Mouse (Mus musculus) ES-E14 (cell line): ENCODE measurements around the gene Kxd1.

Source experiments
- CHD2 ChIP-seq: IDR thresholded peaks from 2 replicates; pipeline ENCODE4 v1.6.1; 2014; ENCODE audit warnings: mild to moderate bottlenecking, low read depth, low read length, inconsistent platforms
- HCFC1 ChIP-seq: IDR thresholded peaks from 2 replicates; pipeline ENCODE4 v1.6.1; 2012; ENCODE audit warnings: low read length, inconsistent platforms, borderline replicate concordance; ENCODE audit not compliant: insufficient read depth
- MAFK ChIP-seq: IDR thresholded peaks from 2 replicates; pipeline ENCODE4 v1.6.1; 2014; ENCODE audit warnings: mild to moderate bottlenecking, low read depth, low read length, inconsistent platforms; ENCODE audit not compliant: insufficient read depth
- ZC3H11A ChIP-seq: IDR thresholded peaks from 2 replicates; pipeline ENCODE4 v1.6.1; 2012; ENCODE audit warnings: low read depth, mild to moderate bottlenecking, inconsistent platforms, low read length, borderline replicate concordance
- ZNF384 ChIP-seq: IDR thresholded peaks from 2 replicates; pipeline ENCODE4 v1.6.1; 2012; ENCODE audit warnings: low read depth, low read length, inconsistent platforms

GRCm38 (mm10) chr8:70505698-70506327 is 21.9 kb downstream of the Kxd1 start:
- TF ChIP-seq CHD2 (no peak), ZC3H11A (no peak), ZNF384 (no peak), MAFK (no peak), HCFC1 (no peak)
